Mouse (Mus musculus) CH12.LX (cell line): ENCODE results near the gene Adamts3.

Experiments used
- CTCF ChIP-seq, 2 experiments: IDR thresholded peaks in 1 of 2; conservative IDR thresholded peaks in 1 of 2; 2 replicates each; pipeline ENCODE4 v1.5.1; 2011 to 2012; ENCODE audit warnings: low read depth in 2 of 2, low read length in 2 of 2, improper control_type of control experiment in 1 of 2, inconsistent platforms in 1 of 2, mild to moderate bottlenecking in 1 of 2, moderate library complexity in 1 of 2
- E2F4 ChIP-seq: IDR thresholded peaks from 2 replicates; pipeline ENCODE4 v1.6.1; 2011; ENCODE audit warnings: low read depth, low read length, improper control_type of control experiment; ENCODE audit not compliant: insufficient replicate concordance
- EP300 ChIP-seq: IDR thresholded peaks from 2 replicates; pipeline ENCODE4 v1.6.1; 2011; ENCODE audit warnings: low read length, improper control_type of control experiment
- IRF4 ChIP-seq: IDR thresholded peaks from 2 replicates; pipeline ENCODE4 v1.6.1; 2014; ENCODE audit warnings: low read depth, mild to moderate bottlenecking, inconsistent platforms, low read length, improper control_type of control experiment
- MAX ChIP-seq: IDR thresholded peaks from 2 replicates; pipeline ENCODE4 v1.6.1; 2011; ENCODE audit warnings: low read length, improper control_type of control experiment
- MEF2A ChIP-seq: IDR thresholded peaks from 2 replicates; pipeline ENCODE4 v1.6.1; 2014; ENCODE audit warnings: low read depth, mild to moderate bottlenecking, inconsistent platforms, low read length, improper control_type of control experiment, borderline replicate concordance
- POLR2A ChIP-seq: IDR thresholded peaks from 2 replicates; pipeline ENCODE4 v1.6.1; 2011; ENCODE audit warnings: low read depth, mild to moderate bottlenecking, improper control_type of control experiment, low read length
- POLR2AphosphoS2 ChIP-seq: IDR thresholded peaks from 2 replicates; pipeline ENCODE4 v1.6.1; 2011; ENCODE audit warnings: low read depth, low read length, improper control_type of control experiment
- RAD21 ChIP-seq: IDR thresholded peaks from 2 replicates; pipeline ENCODE4 v1.6.1; 2011; ENCODE audit warnings: low read depth, mild to moderate bottlenecking, low read length, improper control_type of control experiment, moderate library complexity
- SIN3A ChIP-seq: IDR thresholded peaks from 2 replicates; pipeline ENCODE4 v1.6.1; 2012; ENCODE audit warnings: low read length, improper control_type of control experiment, inconsistent platforms
- TBP ChIP-seq: conservative IDR thresholded peaks from 2 replicates; pipeline ENCODE4 v1.6.1; 2011; ENCODE audit warnings: low read depth, low read length, improper control_type of control experiment
- ZC3H11A ChIP-seq: IDR thresholded peaks from 2 replicates; pipeline ENCODE4 v1.6.1; 2012; ENCODE audit warnings: low read depth, mild to moderate bottlenecking, inconsistent platforms, low read length, improper control_type of control experiment
- ZNF384 ChIP-seq: IDR thresholded peaks from 2 replicates; pipeline ENCODE4 v1.6.1; 2012; ENCODE audit warnings: low read depth, low read length, improper control_type of control experiment, inconsistent platforms

- TF ChIP-seq E2F4, result no peak
- TF ChIP-seq ZNF384, result no peak
- TF ChIP-seq MAX, result no peak
- TF ChIP-seq SIN3A, result no peak
- no peak for TF ChIP-seq RAD21
- TF ChIP-seq EP300, result no peak
- TF ChIP-seq CTCF (conservative IDR thresholded peaks at IDR 0.05 in 1 of 2, IDR thresholded peaks at IDR 0.05 in 1 of 2; ENCODE audit: low read depth in 2 of 2, low read length in 2 of 2), result no peak
- no peak for TF ChIP-seq POLR2A
- TF ChIP-seq IRF4, result no peak
- no peak for TF ChIP-seq MEF2A
- TF ChIP-seq ZC3H11A, result no peak
- TF ChIP-seq POLR2AphosphoS2, result no peak
- no peak for TF ChIP-seq TBP
These were observed 23.8 kb upstream of the Adamts3 start for GRCm38 (mm10) chr5:89906884-89907431.
